Mouse (Mus musculus) neutrophil, adult 5-6 weeks (primary cell): ENCODE measurements around the gene Fbf1. TPM values are rescaled to one million over a fixed set of nuclear protein-coding genes. Genes with fewer than 3 reads are reported as not detected.
"Not testable (repeated sequence)": the region's sequence is repeated elsewhere in the genome, so short reads cannot be mapped to it uniquely, and the experiment has no call there.

Source experiments
- ATAC-seq: fragments of 151-379, 151-347 bp; 2 replicates; pipeline ENCODE4 v1.8.0; 2017; ENCODE audit warnings: mild to moderate bottlenecking, moderate TSS enrichment; ENCODE audit not compliant: insufficient number of reproducible peaks, poor library complexity, low FRiP score, severe bottlenecking; ENCODE audit errors: extremely low read depth
- total RNA-seq: library from RNA; stranded (forward); fragments of 200-1000 nt; gene quantifications from 2 replicates; pipeline ENCODE4 v1.2.3, GENCODE M21; 2017

The Fbf1 gene
- total RNA-seq, 1 experiment from 2014 or later = 16.9 TPM

DNA sequence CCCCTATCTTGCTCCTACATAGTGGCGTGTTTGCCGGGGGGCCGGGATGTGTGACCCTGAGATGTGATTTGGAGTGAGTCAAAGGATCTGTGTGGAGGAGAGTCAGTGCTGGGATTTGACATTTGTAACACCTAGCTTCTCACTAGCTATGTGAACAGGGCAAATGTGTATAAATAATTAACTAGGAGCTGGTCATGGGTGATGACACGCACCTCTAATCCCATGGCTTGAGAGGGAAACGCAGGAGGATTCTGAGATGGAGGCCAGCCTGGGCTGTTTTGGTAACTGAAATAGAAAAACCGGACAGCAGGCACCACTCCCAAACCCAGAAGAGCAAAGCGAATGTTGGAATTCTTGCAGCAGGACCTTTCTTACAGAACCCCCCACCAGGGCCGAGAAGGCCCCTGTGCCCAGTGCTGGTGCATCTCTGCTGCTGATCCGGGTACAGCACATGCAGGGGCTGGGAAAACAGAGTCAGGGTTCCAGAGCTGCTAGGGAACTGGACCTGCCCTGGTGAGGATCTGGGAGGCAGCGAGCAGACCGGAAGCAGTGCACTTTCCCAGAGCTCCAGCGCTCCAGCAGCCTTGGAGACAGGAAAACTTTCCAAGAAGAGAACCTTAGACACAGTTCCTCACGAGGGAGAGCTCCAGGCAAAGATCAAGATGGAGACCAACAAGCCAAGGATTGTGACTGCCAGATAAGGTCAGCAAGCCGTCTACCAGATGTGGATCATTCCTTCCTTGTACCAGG lies 69.1 kb downstream of the Fbf1 start:
- ATAC-seq = no peak

DNA sequence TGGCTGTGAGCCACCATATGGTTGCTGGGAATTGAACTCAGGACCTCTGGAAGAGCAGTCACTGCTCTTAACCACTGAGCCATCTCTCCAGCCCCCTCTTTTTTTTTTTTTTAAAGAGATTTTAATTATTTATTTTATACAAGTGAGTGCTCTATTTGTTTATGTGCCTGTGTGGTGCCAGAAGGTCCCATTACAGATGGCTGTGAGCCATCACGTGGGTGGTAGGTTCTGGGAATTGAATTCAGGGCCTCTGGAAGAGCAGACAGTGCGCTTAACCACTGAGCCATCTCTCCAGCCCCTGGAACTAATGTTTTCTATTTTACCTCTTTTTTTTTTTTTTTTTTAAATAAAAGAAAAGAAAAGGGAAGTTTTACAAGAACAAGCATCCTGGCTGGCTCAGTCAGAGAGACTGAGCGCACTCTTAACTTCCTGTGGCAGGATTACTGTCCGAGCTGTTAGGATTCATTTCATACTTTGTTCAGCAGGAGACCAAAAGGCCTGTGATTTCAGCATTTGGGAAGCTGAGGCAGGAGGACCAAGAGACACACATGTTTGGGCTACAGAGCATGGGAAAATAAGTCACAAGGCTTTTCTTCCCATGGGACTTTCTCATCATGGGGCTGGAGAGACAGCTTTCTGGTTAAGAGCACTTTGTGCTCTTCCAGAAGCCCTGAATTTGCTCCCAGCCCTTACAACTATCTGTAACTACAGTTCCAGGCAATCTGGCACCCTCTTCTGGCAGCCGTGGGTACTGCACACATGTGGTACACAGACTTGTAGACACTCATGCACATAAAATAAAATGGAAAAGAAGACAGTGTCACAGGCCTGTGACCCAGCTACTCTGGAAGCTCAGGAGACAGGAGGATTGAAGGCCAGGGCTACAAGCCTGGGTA lies 71.5 kb downstream of the Fbf1 start:
- ATAC-seq = no peak

- ATAC-seq = no peak
These were observed 72.4 kb downstream of the Fbf1 start for GRCm38 (mm10) chr11:116095573-116095972.

GRCm38 (mm10) chr11:116093771-116094565 lies 74.0 kb downstream of the Fbf1 start:
- no peak for ATAC-seq

GRCm38 (mm10) chr11:116092959-116093358 lies 75.0 kb downstream of the Fbf1 start:
- ATAC-seq = not testable (repeated sequence)

Other genes starting within 250 kb of the Fbf1 start
- gene Sap30bp, start 234.9 kb downstream of the Fbf1 start, total RNA-seq = 125 and 148 TPM in 2 replicates
- 44.4 and 54.2 TPM in 2 replicates for gene Recql5, start 234.7 kb downstream of the Fbf1 start, total RNA-seq
- gene Itgb4, start 193.5 kb downstream of the Fbf1 start, total RNA-seq = 0.23 and 0.25 TPM in 2 replicates
- 3.6 and 7.9 TPM in 2 replicates for gene Galk1, start 155.4 kb downstream of the Fbf1 start, total RNA-seq
- gene H3f3b, start 140.2 kb downstream of the Fbf1 start, total RNA-seq = 1,276 and 1,299 TPM in 2 replicates
- 22.5 and 24.2 TPM in 2 replicates for gene Unk, start 137.8 kb downstream of the Fbf1 start, total RNA-seq
- gene Unc13d, start 90.2 kb downstream of the Fbf1 start, total RNA-seq = 47.0 and 49.2 TPM in 2 replicates
- 93.6 and 100 TPM in 2 replicates for gene Wbp2, start 81.2 kb downstream of the Fbf1 start, total RNA-seq
- 0.23 and 1.5 TPM in 2 replicates for gene Trim47, start 41.0 kb downstream of the Fbf1 start, total RNA-seq
- 19.0 and 21.2 TPM in 2 replicates for gene Trim65, start 37.0 kb downstream of the Fbf1 start, total RNA-seq
- 17.7 and 17.8 TPM in 2 replicates for gene Mrpl38, start 29.3 kb downstream of the Fbf1 start, total RNA-seq
- gene Ten1, start 30.7 kb upstream of the Fbf1 start, total RNA-seq = 14.2 and 21.4 TPM in 2 replicates
- 27.4 and 31.7 TPM in 2 replicates for gene Acox1, start 30.9 kb upstream of the Fbf1 start, total RNA-seq
- gene Evpl, start 69.9 kb upstream of the Fbf1 start, total RNA-seq = 0.12 TPM in 2 replicates
- 18.4 and 21.6 TPM in 2 replicates for gene Srp68, start 106.1 kb upstream of the Fbf1 start, total RNA-seq
- gene Galr2, start 112.8 kb upstream of the Fbf1 start, total RNA-seq = not detected in 2 replicates
- 30.4 and 46.9 TPM in 2 replicates for gene Exoc7, start 139.1 kb upstream of the Fbf1 start, total RNA-seq
- gene Foxj1, start 167.2 kb upstream of the Fbf1 start, total RNA-seq = 0.25 TPM in 1 of 2 replicates, not detected in the other
- gene Rnf157, start 244.9 kb upstream of the Fbf1 start, total RNA-seq = 16.0 and 17.0 TPM in 2 replicates